Mouse (Mus musculus): ENCODE measurements around the gene Fars2. TPM values are rescaled to one million over a fixed set of nuclear protein-coding genes. Genes with fewer than 3 reads are reported as not detected.
A peak's percentile ranks its signal among the peaks of the same experiment; 100 is the strongest.
"Not testable (repeated sequence)": the region's sequence is repeated elsewhere in the genome, so short reads cannot be mapped to it uniquely, and the experiment has no call there.

The Fars2 gene
- total RNA-seq, 2 experiments from 2014 or later, result 37.2 to 37.9 TPM

- not testable (repeated sequence) for DNase-seq
These were observed 348.9 kb downstream of the Fars2 start for GRCm38 (mm10) chr13:36466076-36466475.

- DNase-seq, result no peak
These were observed 349.3 kb downstream of the Fars2 start for GRCm38 (mm10) chr13:36466515-36466921.

GRCm38 (mm10) chr13:36467849-36468248 lies 350.6 kb downstream of the Fars2 start:
- no peak for DNase-seq

GRCm38 (mm10) chr13:36468963-36469362 lies 351.8 kb downstream of the Fars2 start:
- no peak for DNase-seq

GRCm38 (mm10) chr13:36469412-36470125 lies 352.4 kb downstream of the Fars2 start:
- DNase-seq, result no peak

- no peak for DNase-seq
These were observed 360.4 kb downstream of the Fars2 start for GRCm38 (mm10) chr13:36477648-36478047.

- no peak for DNase-seq
These were observed 361.0 kb downstream of the Fars2 start for GRCm38 (mm10) chr13:36478243-36478642.

- DNase-seq, result no peak
These were observed 362.9 kb downstream of the Fars2 start for GRCm38 (mm10) chr13:36480101-36480500.

GRCm38 (mm10) chr13:36484391-36484790 lies 367.2 kb downstream of the Fars2 start:
- no peak for DNase-seq

GRCm38 (mm10) chr13:36486756-36487155 lies 369.5 kb downstream of the Fars2 start:
- DNase-seq, result no peak

GRCm38 (mm10) chr13:36489365-36489764 lies 372.2 kb downstream of the Fars2 start:
- DNase-seq, result no peak

GRCm38 (mm10) chr13:36490612-36491011 lies 373.4 kb downstream of the Fars2 start:
- peak; percentile 19 for DNase-seq

GRCm38 (mm10) chr13:36492397-36492796 lies 375.2 kb downstream of the Fars2 start:
- no peak for DNase-seq

- DNase-seq, result peak; percentile 26
These were observed 376.1 kb downstream of the Fars2 start for GRCm38 (mm10) chr13:36493294-36493693.

- no peak for DNase-seq
These were observed 376.6 kb downstream of the Fars2 start for GRCm38 (mm10) chr13:36493762-36494161.

- no peak for DNase-seq
These were observed 378.8 kb downstream of the Fars2 start for GRCm38 (mm10) chr13:36495980-36496379.

- DNase-seq, result peak; percentile 83
These were observed 380.1 kb downstream of the Fars2 start for GRCm38 (mm10) chr13:36497346-36497745.

GRCm38 (mm10) chr13:36500370-36500905 lies 383.2 kb downstream of the Fars2 start:
- DNase-seq, result no peak

GRCm38 (mm10) chr13:36503551-36503950 lies 386.3 kb downstream of the Fars2 start:
- DNase-seq, result no peak

- DNase-seq, result no peak
These were observed 386.8 kb downstream of the Fars2 start for GRCm38 (mm10) chr13:36503991-36504390.

GRCm38 (mm10) chr13:36505730-36506129 lies 388.5 kb downstream of the Fars2 start:
- DNase-seq, result no peak

GRCm38 (mm10) chr13:36506315-36506714 lies 389.1 kb downstream of the Fars2 start:
- DNase-seq, result peak; percentile 27

GRCm38 (mm10) chr13:36510161-36510560 lies 392.9 kb downstream of the Fars2 start:
- no peak for DNase-seq

GRCm38 (mm10) chr13:36513126-36513525 lies 395.9 kb downstream of the Fars2 start:
- no peak for DNase-seq
